9 mouse cellular contexts compared by ENCODE assay signal in the genomic region with DNA sequence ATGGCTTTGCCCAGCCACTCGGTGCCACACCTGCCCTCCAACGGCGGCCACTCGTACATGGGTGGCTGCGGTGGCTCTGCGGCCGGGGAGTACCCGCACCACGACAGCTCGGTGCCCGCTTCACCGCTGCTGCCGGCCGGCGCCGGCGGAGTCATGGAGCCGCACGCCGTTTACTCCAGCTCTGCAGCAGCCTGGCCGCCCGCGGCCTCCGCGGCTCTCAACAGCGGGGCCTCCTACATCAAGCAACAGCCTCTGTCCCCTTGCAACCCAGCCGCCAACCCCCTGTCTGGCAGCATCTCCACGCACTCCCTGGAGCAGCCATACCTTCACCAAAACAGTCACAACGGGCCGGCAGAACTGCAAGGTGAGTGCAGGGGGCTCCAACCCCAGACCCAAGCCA. TPM values are rescaled to one million over a fixed set of nuclear protein-coding genes. Genes with fewer than 3 reads are reported as not detected.
A peak's percentile ranks its signal among the peaks of the same experiment; 100 is the strongest.
DNase-seq lines count a peak whose midpoint lies in the region; ATAC-seq and TF ChIP-seq lines count a peak whose summit lies in the region.
"Had no signal": no experiment of that assay in that cellular context is flagged by ENCODE, and none has a peak within 500 bp of the region (broad histone marks: within the 10 kb centered on the region; RNA-seq: fewer than 3 reads in every experiment).

No protein-coding gene starts in this region.

- TF ChIP-seq CTCF in liver, adult 2 months (IDR thresholded peaks at IDR 0.05; ENCODE audit: low read depth, low read length), result no peak
- no peak for TF ChIP-seq CTCF in olfactory bulb, adult 2 months (IDR thresholded peaks at IDR 0.05; ENCODE audit: insufficient read depth, low read depth, low read length)

- no peaks in the 10 kb centered on the region for H3K79me2 ChIP-seq in liver, adult 2 months (ENCODE audit: control insufficient read depth, insufficient read depth, low read length)

- DNase-seq in liver, adult 2 months (ENCODE audit: extremely low read depth, low read depth, low spot score), result no peak
- no peak for DNase-seq in liver
- no peak for DNase-seq in forebrain, embryonic 14.5 days (ENCODE audit: low spot score)
- no peak for DNase-seq in liver, embryonic 11.5 days (ENCODE audit: low spot score)
- DNase-seq in left cerebral cortex, postnatal 4 days, result no peak
- DNase-seq in adrenal gland, adult (ENCODE audit: inconsistent age in 2 of 2, low spot score in 1 of 2), result no peak
- DNase-seq in spleen, adult 18-20 months, result no peak
- DNase-seq: kidney, adult 8-10 months had no signal

- H3K27ac ChIP-seq in liver, adult 2 months (replicated peaks; ENCODE audit: insufficient read depth, low read depth, low read length), result no peak overlapping the region
- H3K27ac ChIP-seq in forebrain, embryonic 14.5 days (ENCODE audit: low read depth, low read length), result no peak overlapping the region
- peak overlapping the region; percentile 75 for H3K27ac ChIP-seq in liver, embryonic 11.5 days (ENCODE audit: low read depth, low read length)
- no peak overlapping the region for H3K27ac ChIP-seq in olfactory bulb, adult 2 months (ENCODE audit: insufficient read depth, low read depth, low read length)

- H3K4me3 ChIP-seq in liver, adult 2 months (ENCODE audit: insufficient read depth, low read depth, low read length), result peak overlapping the region; percentile 61
- H3K4me3 ChIP-seq in forebrain, embryonic 14.5 days (ENCODE audit: low read depth, low read length), result peak overlapping the region; percentile 32; the same call in 1 of the 2 replicates
- peak overlapping the region; percentile 57 for H3K4me3 ChIP-seq in liver, embryonic 11.5 days (ENCODE audit: low read depth, low read length)
- H3K4me3 ChIP-seq in olfactory bulb, adult 2 months (ENCODE audit: insufficient read depth, low read depth, low read length), result peak overlapping the region; percentile 2; the same call in 1 of the 2 replicates

- no peaks in the 10 kb centered on the region for H3K36me3 ChIP-seq in liver, adult 2 months (ENCODE audit: control insufficient read depth, insufficient read depth, low read length)
- H3K36me3 ChIP-seq in forebrain, embryonic 14.5 days (ENCODE audit: control insufficient read depth, insufficient read depth, low read length), result no peaks in the 10 kb centered on the region
- H3K36me3 ChIP-seq in liver, embryonic 11.5 days (ENCODE audit: control insufficient read depth, insufficient read depth, low read length), result no peaks in the 10 kb centered on the region

- peak overlapping the region; percentile 61 for H3K9ac ChIP-seq in liver, adult 2 months (ENCODE audit: low read depth, low read length)
- H3K9ac ChIP-seq in forebrain, embryonic 14.5 days (ENCODE audit: low read length), result no peak overlapping the region
- peak overlapping the region; percentile 69 for H3K9ac ChIP-seq in liver, embryonic 11.5 days (ENCODE audit: low read depth, low read length)

- ATAC-seq in forebrain, embryonic 14.5 days, result no peak
- no peak for ATAC-seq in liver, embryonic 11.5 days (replicated peaks; ENCODE audit: low FRiP score)

- H3K9me3 ChIP-seq in forebrain, embryonic 14.5 days (replicated peaks; ENCODE audit: control insufficient read depth, low read length), result no peaks in the 10 kb centered on the region
- no peaks in the 10 kb centered on the region for H3K9me3 ChIP-seq in liver, embryonic 11.5 days (ENCODE audit: control insufficient read depth, low read length)

- intact Hi-C loops in left cerebral cortex, postnatal 4 days (cut with DNase I), result no loop called here

- no peaks in the 10 kb centered on the region for H3K4me1 ChIP-seq in liver, adult 2 months (ENCODE audit: control insufficient read depth, insufficient read depth, low read length)
- peaks cover 6% of the 10 kb centered on the region for H3K4me1 ChIP-seq in forebrain, embryonic 14.5 days (ENCODE audit: control insufficient read depth, insufficient read depth, low read length)
- peaks cover 6% of the 10 kb centered on the region; the same call in 1 of the 2 replicates for H3K4me1 ChIP-seq in liver, embryonic 11.5 days (replicated peaks; ENCODE audit: control insufficient read depth, insufficient read depth, low read length)
- peaks cover 20% of the 10 kb centered on the region for H3K4me1 ChIP-seq in olfactory bulb, adult 2 months (ENCODE audit: control insufficient read depth, insufficient read depth, low read length)

- 15% methylated on average over 30 of the region's 30 CpGs for WGBS in liver, adult 2 months
- WGBS in forebrain, embryonic 14.5 days, result 1% methylated on average over 30 of the region's 30 CpGs
- WGBS in liver, embryonic 11.5 days, result 3% methylated on average over 30 of the region's 30 CpGs
- WGBS in olfactory bulb, adult 2 months, result 8% methylated on average over 30 of the region's 30 CpGs

- H3K4me2 ChIP-seq in forebrain, embryonic 14.5 days (ENCODE audit: low read length), result peak overlapping the region; percentile 61
- H3K4me2 ChIP-seq in liver, embryonic 11.5 days, result peak overlapping the region; percentile 65

- peaks cover 28% of the 10 kb centered on the region for H3K27me3 ChIP-seq in liver, adult 2 months (ENCODE audit: control insufficient read depth, insufficient read depth, low read length)
- peaks cover 99% of the 10 kb centered on the region for H3K27me3 ChIP-seq in forebrain, embryonic 14.5 days (replicated peaks; ENCODE audit: control insufficient read depth, insufficient read depth, low read length)
- H3K27me3 ChIP-seq in liver, embryonic 11.5 days (replicated peaks; ENCODE audit: control insufficient read depth, insufficient read depth, low read length), result peaks cover 100% of the 10 kb centered on the region

- no peak for TF ChIP-seq POLR2A in liver, adult 2 months (IDR thresholded peaks at IDR 0.05; ENCODE audit: extremely low read depth, insufficient read depth, low read length)
- no peak for TF ChIP-seq POLR2A in olfactory bulb, adult 2 months (IDR thresholded peaks at IDR 0.05; ENCODE audit: insufficient read depth, low read depth, low read length)

RNA-seq across cellular contexts. Expression of gene Foxf1, which starts 0.8 kb away (rescaled TPM):
- 1.3 and 1.4 TPM in 2 replicates for total RNA-seq in liver, adult 2 months (2014; rRNA removed)
- polyA plus RNA-seq in liver, adult 2 months (2012; rRNA removed), result 3.1 and 3.4 TPM in 2 replicates
- 0.52 and 0.69 TPM in 2 replicates for polyA plus RNA-seq in forebrain, embryonic 14.5 days (2014; fragmentation: Nextera tagmentation; extraction: Ambion mirVana)
- 37.6 and 37.8 TPM in 2 replicates for polyA plus RNA-seq in liver, embryonic 11.5 days (2014; fragmentation: Nextera tagmentation; extraction: Ambion mirVana)
- not detected in 2 replicates for polyA plus RNA-seq in olfactory bulb, adult 2 months (2012; ENCODE audit: insufficient read depth, insufficient read length, low replicate concordance, missing spikeins)
- 1 to 10 TPM; 1.7 TPM for total RNA-seq in left cerebral cortex, postnatal 4 days (2021)

RNA-seq across cellular contexts. Expression of gene Mthfsd, which starts 23.2 kb away (rescaled TPM):
- 23.6 and 29.5 TPM in 2 replicates for total RNA-seq in liver, adult 2 months (2014; rRNA removed)
- polyA plus RNA-seq in liver, adult 2 months (2012; rRNA removed), result 22.7 and 29.8 TPM in 2 replicates
- 47.4 and 47.6 TPM in 2 replicates for polyA plus RNA-seq in forebrain, embryonic 14.5 days (2014; fragmentation: Nextera tagmentation; extraction: Ambion mirVana)
- 48.1 and 50.6 TPM in 2 replicates for polyA plus RNA-seq in liver, embryonic 11.5 days (2014; fragmentation: Nextera tagmentation; extraction: Ambion mirVana)
- polyA plus RNA-seq in olfactory bulb, adult 2 months (2012; ENCODE audit: insufficient read depth, insufficient read length, low replicate concordance, missing spikeins), result not detected in 2 replicates
- 10 to 100 TPM; 23.2 to 26.6 TPM for total RNA-seq in left cerebral cortex, postnatal 4 days (2021)

RNA-seq across cellular contexts. Expression of gene Foxc2, which starts 31.0 kb away (rescaled TPM):
- 0.07 TPM in 1 of 2 replicates, not detected in the other for total RNA-seq in liver, adult 2 months (2014; rRNA removed)
- 0.06 and 0.07 TPM in 2 replicates for polyA plus RNA-seq in liver, adult 2 months (2012; rRNA removed)
- 1.1 and 2.1 TPM in 2 replicates for polyA plus RNA-seq in forebrain, embryonic 14.5 days (2014; fragmentation: Nextera tagmentation; extraction: Ambion mirVana)
- 2.6 and 3.4 TPM in 2 replicates for polyA plus RNA-seq in liver, embryonic 11.5 days (2014; fragmentation: Nextera tagmentation; extraction: Ambion mirVana)
- not detected in 2 replicates for polyA plus RNA-seq in olfactory bulb, adult 2 months (2012; ENCODE audit: insufficient read depth, insufficient read length, low replicate concordance, missing spikeins)
- total RNA-seq in left cerebral cortex, postnatal 4 days (2021), result 1 to 10 TPM; 4.3 to 4.4 TPM

RNA-seq across cellular contexts. Expression of gene Foxl1, which starts 42.7 kb away (rescaled TPM):
- not detected in 2 replicates for total RNA-seq in liver, adult 2 months (2014; rRNA removed)
- not detected in 2 replicates for polyA plus RNA-seq in liver, adult 2 months (2012; rRNA removed)
- 0.13 TPM in 1 of 2 replicates, not detected in the other for polyA plus RNA-seq in forebrain, embryonic 14.5 days (2014; fragmentation: Nextera tagmentation; extraction: Ambion mirVana)
- polyA plus RNA-seq in liver, embryonic 11.5 days (2014; fragmentation: Nextera tagmentation; extraction: Ambion mirVana), result 0.61 and 0.73 TPM in 2 replicates
- not detected in 2 replicates for polyA plus RNA-seq in olfactory bulb, adult 2 months (2012; ENCODE audit: insufficient read depth, insufficient read length, low replicate concordance, missing spikeins)
- under 1 TPM in 1 of 2 experiments, not detected in 1; 0.18 TPM for total RNA-seq in left cerebral cortex, postnatal 4 days (2021)

Comparison
In these comparisons a context has a peak if more than half of its experiments do, and no peak if none do; other contexts are left out.
1. H3K4me3 ChIP-seq: peak in every context shown above with its lines; median percentile 61 in liver, adult 2 months; 57 in liver, embryonic 11.5 days; 32 in forebrain, embryonic 14.5 days; 2 in olfactory bulb, adult 2 months.